Comparison of ENCODE assay signal across 8 mouse cellular contexts in genomic region chrX:102958917-102959316, GRCm38 (mm10). TPM values are rescaled to one million over a fixed set of nuclear protein-coding genes. Genes with fewer than 3 reads are reported as not detected.
DNase-seq lines count a peak whose midpoint lies in the region; ATAC-seq lines count a peak whose summit lies in the region.
"Had no signal": no experiment of that assay in that cellular context is flagged by ENCODE, and none has a peak within 500 bp of the region (broad histone marks: within the 10 kb centered on the region; RNA-seq: fewer than 3 reads in every experiment).

No protein-coding gene starts in this region.

- no peaks in the 10 kb centered on the region for H3K9me3 ChIP-seq in kidney, embryonic 15.5 days (replicated peaks)

- peak; percentile 8 to 32 for DNase-seq in kidney, adult 8-10 months
- DNase-seq in ES-CJ7 (ENCODE audit: low read depth, low spot score), result peak; percentile 31
- peak; percentile 1 for DNase-seq in adrenal gland, postnatal 25 days
- peak; percentile 3 for DNase-seq in hindlimb bud, embryonic 11.5 days (ENCODE audit: extremely low spot score, low read depth, low spot score)
- peak; percentile 2 for DNase-seq in yolk sac, embryonic 10.5 days (ENCODE audit: low spot score)
- no peak for DNase-seq in gastrocnemius, postnatal 4 days (ENCODE audit: low spot score in 2 of 2)

- H3K4me2 ChIP-seq in kidney, embryonic 15.5 days, result no peak overlapping the region

- H3K4me1 ChIP-seq in kidney, embryonic 15.5 days, result no peaks in the 10 kb centered on the region

- no peaks in the 10 kb centered on the region for H3K36me3 ChIP-seq in kidney, embryonic 15.5 days

- 31% methylated on average over 4 of the region's 4 CpGs for WGBS in kidney, embryonic 15.5 days

- H3K27ac ChIP-seq in kidney, embryonic 15.5 days, result no peak overlapping the region

- no peak overlapping the region for H3K4me3 ChIP-seq in kidney, embryonic 15.5 days (replicated peaks)

- no peak for ATAC-seq in kidney, embryonic 15.5 days (replicated peaks; ENCODE audit: low FRiP score)

- no peak overlapping the region for H3K9ac ChIP-seq in kidney, embryonic 15.5 days

- peaks cover 13% of the 10 kb centered on the region; the same call in 1 of the 2 replicates for H3K27me3 ChIP-seq in kidney, embryonic 15.5 days

RNA-seq across cellular contexts. Expression of gene 1700018G05Rik, which starts 30.7 kb away (rescaled TPM):
- polyA plus RNA-seq in kidney, embryonic 15.5 days (2015; fragmentation: Nextera tagmentation; extraction: Ambion mirVana), result not detected in 2 replicates
- total RNA-seq in adrenal gland, postnatal 25 days (2021), result not detected in 2 replicates
- total RNA-seq in gastrocnemius, postnatal 4 days (2021), result not detected
- total RNA-seq: layer of hippocampus, adult 18-20 months had no signal

RNA-seq across cellular contexts. Expression of gene 1700011M02Rik, which starts 50.2 kb away (rescaled TPM):
- not detected in 2 replicates for polyA plus RNA-seq in kidney, embryonic 15.5 days (2015; fragmentation: Nextera tagmentation; extraction: Ambion mirVana)
- total RNA-seq in adrenal gland, postnatal 25 days (2021), result not detected in 2 replicates
- total RNA-seq in gastrocnemius, postnatal 4 days (2021), result not detected
- total RNA-seq: layer of hippocampus, adult 18-20 months had no signal

RNA-seq across cellular contexts. Expression of gene Dmrtc1a, which starts 50.4 kb away (rescaled TPM):
- 0.92 and 0.99 TPM in 2 replicates for polyA plus RNA-seq in kidney, embryonic 15.5 days (2015; fragmentation: Nextera tagmentation; extraction: Ambion mirVana)
- total RNA-seq in adrenal gland, postnatal 25 days (2021), result not detected in 2 replicates
- total RNA-seq in gastrocnemius, postnatal 4 days (2021), result not detected

Comparison
In these comparisons a context has a peak if more than half of its experiments do, and no peak if none do; other contexts are left out.
1. DNase-seq: peak in kidney, adult 8-10 months (2 of 2), ES-CJ7 (single experiment), adrenal gland, postnatal 25 days (single experiment), hindlimb bud, embryonic 11.5 days (single experiment) and yolk sac, embryonic 10.5 days (single experiment); none in gastrocnemius, postnatal 4 days (0 of 2).